Mouse (Mus musculus) spleen, adult 2 months (tissue): ENCODE measurements around the gene Rtcb. TPM values are rescaled to one million over a fixed set of nuclear protein-coding genes. Genes with fewer than 3 reads are reported as not detected.

ENCODE experiments used
- DNase-seq, 2 experiments: peaks; one replicate each; pipeline versions ENCODE4 v3.0.0 to v3.0.0-alpha.2; 2012 to 2021; ENCODE audit warnings: low spot score in 2 of 2, low read depth in 1 of 2
- H3K27ac ChIP-seq: fragments of 200-500 bp; 2 replicates; pipeline ENCODE4 v1.5.1; 2012; ENCODE audit warnings: low read length, inconsistent platforms; ENCODE audit not compliant: insufficient read depth
- H3K27me3 ChIP-seq: fragments of 200-500 bp; 2 replicates; pipeline ENCODE4 v1.6.1; 2012; ENCODE audit warnings: mild to moderate bottlenecking, moderate library complexity, low read length, inconsistent platforms; ENCODE audit not compliant: control insufficient read depth, insufficient read depth
- H3K36me3 ChIP-seq: fragments of 200-500 bp; 2 replicates; pipeline ENCODE4 v1.6.1; 2012; ENCODE audit warnings: mild to moderate bottlenecking, low read length, inconsistent platforms; ENCODE audit not compliant: control insufficient read depth, insufficient read depth
- H3K4me1 ChIP-seq: fragments of 200-500 bp; 2 replicates; pipeline ENCODE4 v1.6.1; 2011; ENCODE audit warnings: inconsistent platforms; ENCODE audit not compliant: control insufficient read depth, insufficient read depth, insufficient read length
- H3K4me3 ChIP-seq: fragments of 200-500 bp; 2 replicates; pipeline ENCODE4 v1.5.1; 2011; ENCODE audit warnings: mild to moderate bottlenecking, inconsistent platforms; ENCODE audit not compliant: insufficient read depth, insufficient read length; ENCODE audit errors: extremely low read depth
- CTCF ChIP-seq: fragments of 200-500 bp; IDR thresholded peaks from 2 replicates; pipeline ENCODE4 v1.5.1; 2011; ENCODE audit warnings: mild to moderate bottlenecking, inconsistent platforms; ENCODE audit not compliant: insufficient read depth, insufficient read length, insufficient replicate concordance; ENCODE audit errors: extremely low read depth
- POLR2A ChIP-seq: fragments of 200-500 bp; IDR thresholded peaks from 2 replicates; pipeline ENCODE4 v1.6.1; 2011; ENCODE audit warnings: low read depth, low read length, inconsistent platforms
- WGBS: fragments of 180-500 bp; shearing (Covaris S2); methylation state at CpG from one replicate; pipeline ENCODE4 v1.1.7; 2018; 5-methylcytosine and 5-hydroxymethylcytosine counted together
- polyA plus RNA-seq: library from polyadenylated mRNA; depleted of rRNA; stranded (reverse); fragments of >200 nt; gene quantifications from 2 replicates; pipeline ENCODE4 v1.2.3, GENCODE M21; 2012

Gene Rtcb
- polyA plus RNA-seq, 1 experiment, result 38.2 TPM

- no peaks in the 10 kb centered on the region for H3K36me3 ChIP-seq
- TF ChIP-seq CTCF (no peak), POLR2A (no peak)
- H3K27me3 ChIP-seq, result no peaks in the 10 kb centered on the region
- WGBS, result 91% methylated on average over 7 of the region's 7 CpGs
- H3K27ac ChIP-seq, result no peak overlapping the region
- no peaks in the 10 kb centered on the region for H3K4me1 ChIP-seq
- no peak for DNase-seq
- no peak overlapping the region for H3K4me3 ChIP-seq
Observed at GRCm38 (mm10) chr10:85964316-85964715, 6.7 kb upstream of the Rtcb start.

GRCm38 (mm10) chr10:85962897-85963296, 5.3 kb upstream of the Rtcb start:
- DNase-seq, result no peak
- Histone ChIP-seq H3K4me3 (no peak overlapping the region), H3K36me3 (no peaks in the 10 kb centered on the region), H3K27ac (no peak overlapping the region), H3K4me1 (no peaks in the 10 kb centered on the region), H3K27me3 (no peaks in the 10 kb centered on the region)
- TF ChIP-seq CTCF (no peak), POLR2A (no peak)
- 89% methylated on average over 9 of the region's 9 CpGs for WGBS

GRCm38 (mm10) chr10:85956871-85957419, 678 bp downstream of the Rtcb start:
- Histone ChIP-seq H3K27ac (peak overlapping the region; percentile 71), H3K4me3 (peak overlapping the region; percentile 83), H3K4me1 (peaks cover 18% of the 10 kb centered on the region), H3K36me3 (peaks cover 8% of the 10 kb centered on the region), H3K27me3 (no peaks in the 10 kb centered on the region)
- no peak for DNase-seq
- WGBS, result 2% methylated on average over 20 of the region's 20 CpGs
- TF ChIP-seq CTCF (no peak), POLR2A (no peak)

- TF ChIP-seq POLR2A (no peak), CTCF (no peak)
- H3K4me1 ChIP-seq, result peaks cover 28% of the 10 kb centered on the region
- peaks cover 9% of the 10 kb centered on the region for H3K36me3 ChIP-seq
- DNase-seq, result no peak
- WGBS, result 82% methylated on average over 2 of the region's 2 CpGs
- H3K27me3 ChIP-seq, result no peaks in the 10 kb centered on the region
- H3K4me3 ChIP-seq, result no peak overlapping the region
- peak overlapping the region; percentile 35; the same call in 1 of the 2 replicates for H3K27ac ChIP-seq
Observed at GRCm38 (mm10) chr10:85954429-85954828, 3.2 kb downstream of the Rtcb start.

GRCm38 (mm10) chr10:85953401-85953800, 4.2 kb downstream of the Rtcb start:
- TF ChIP-seq POLR2A (no peak), CTCF (no peak)
- peaks cover 19% of the 10 kb centered on the region for H3K36me3 ChIP-seq

GRCm38 (mm10) chr10:85951765-85952443, 5.7 kb downstream of the Rtcb start:
- no peak for TF ChIP-seq POLR2A
- no peak for TF ChIP-seq CTCF
- Histone ChIP-seq H3K4me1 (peaks cover 28% of the 10 kb centered on the region), H3K27me3 (no peaks in the 10 kb centered on the region), H3K4me3 (no peak overlapping the region), H3K36me3 (peaks cover 24% of the 10 kb centered on the region), H3K27ac (peak overlapping the region; percentile 79)
- DNase-seq, result peak; percentile 26 to 50
- 44% methylated on average over 6 of the region's 6 CpGs for WGBS

More at GRCm38 (mm10) chr10:85953401-85953800, 4.2 kb downstream of the Rtcb start:
- Histone ChIP-seq H3K27me3 (no peaks in the 10 kb centered on the region), H3K4me1 (peaks cover 28% of the 10 kb centered on the region), H3K27ac (peak overlapping the region; percentile 33; the same call in 1 of the 2 replicates), H3K4me3 (no peak overlapping the region)
- WGBS, result 35% methylated on average over 3 of the region's 3 CpGs
- DNase-seq, result no peak
